Mouse (Mus musculus) heart, postnatal 0 days (tissue): ENCODE measurements around the gene Chad.

ENCODE experiments used
- CTCF ChIP-seq: IDR thresholded peaks from 2 replicates; pipeline ENCODE4 v1.5.1; 2016; ENCODE audit warnings: antibody characterized with exemption, control low read depth, low read depth
- EP300 ChIP-seq: IDR thresholded peaks from 2 replicates; pipeline ENCODE4 v1.6.1; 2016; ENCODE audit warnings: antibody characterized with exemption, low read depth

GRCm38 (mm10) chr11:94617646-94618045, 52.8 kb downstream of the Chad start:
- TF ChIP-seq CTCF (no peak), EP300 (no peak)
